Mouse (Mus musculus): ENCODE data around the gene Gm3854. TPM values are rescaled to one million over a fixed set of nuclear protein-coding genes. Genes with fewer than 3 reads are reported as not detected.

The Gm3854 gene
- polyA plus RNA-seq, 1 experiment: 0.22 TPM

- Histone ChIP-seq H3K27ac (ENCODE audit: control insufficient read depth, insufficient read depth, low read length) (no peak overlapping the region), H3K4me3 (ENCODE audit: control insufficient read depth, insufficient read depth, low read length) (no peak overlapping the region), H3K4me1 (replicated peaks; ENCODE audit: control insufficient read depth, insufficient read depth, low read length) (no peaks in the 10 kb centered on the region; the same call in 1 of the 2 replicates), H3K27me3 (ENCODE audit: control insufficient read depth, insufficient read depth, low read length) (no peaks in the 10 kb centered on the region), H3K36me3 (ENCODE audit: control insufficient read depth, insufficient read depth, low read length) (no peaks in the 10 kb centered on the region)
- DNase-seq: no peak
- WGBS: 78% methylated on average over 2 of the region's 2 CpGs
- TF ChIP-seq CTCF (IDR thresholded peaks at IDR 0.05; ENCODE audit: borderline replicate concordance, control insufficient read depth, extremely low read depth, insufficient read depth, low read length, poor library complexity): no peak
- no peak for TF ChIP-seq POLR2A (IDR thresholded peaks at IDR 0.05; ENCODE audit: control insufficient read depth, extremely low read depth, insufficient read depth, low read length, poor library complexity)
Observed at GRCm38 (mm10) chr7:6358121-6358520, 14.6 kb downstream of the Gm3854 start.

DNA sequence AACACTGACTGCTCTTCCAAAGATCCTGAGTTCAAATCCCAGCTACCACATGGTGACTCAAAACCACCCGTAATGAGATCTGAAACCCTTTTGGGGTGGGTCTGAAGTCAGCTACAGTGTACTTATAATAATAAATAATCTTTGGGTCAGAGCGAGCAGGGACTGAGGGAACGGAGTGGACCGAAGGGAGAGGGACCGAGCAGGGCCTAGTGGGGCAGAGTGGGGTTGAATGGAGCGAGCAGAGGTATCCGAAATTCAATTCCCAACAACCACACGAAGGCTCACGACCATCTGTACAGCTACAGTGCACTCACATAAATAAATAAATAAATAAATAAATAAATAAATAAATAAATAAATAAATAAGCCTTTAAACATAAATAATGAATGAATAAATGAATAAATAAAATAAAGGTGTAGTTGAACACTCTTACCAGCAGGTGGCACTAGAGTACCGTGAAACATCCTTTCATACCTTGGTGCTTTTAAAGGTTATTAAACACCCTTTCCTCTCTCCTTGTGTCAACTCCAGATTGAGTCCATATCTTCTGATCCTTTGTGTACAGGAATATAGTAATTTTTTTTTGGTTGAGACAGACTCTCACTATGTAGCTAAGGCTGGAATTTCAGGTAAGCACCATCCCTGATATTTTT, 15.5 kb downstream of the Gm3854 start:
- Histone ChIP-seq H3K27ac (ENCODE audit: control insufficient read depth, insufficient read depth, low read length) (no peak overlapping the region), H3K27me3 (ENCODE audit: control insufficient read depth, insufficient read depth, low read length) (no peaks in the 10 kb centered on the region), H3K36me3 (ENCODE audit: control insufficient read depth, insufficient read depth, low read length) (no peaks in the 10 kb centered on the region), H3K4me1 (replicated peaks; ENCODE audit: control insufficient read depth, insufficient read depth, low read length) (peaks cover 3% of the 10 kb centered on the region), H3K4me3 (ENCODE audit: control insufficient read depth, insufficient read depth, low read length) (no peak overlapping the region)
- TF ChIP-seq POLR2A (IDR thresholded peaks at IDR 0.05; ENCODE audit: control insufficient read depth, extremely low read depth, insufficient read depth, low read length, poor library complexity) (no peak), CTCF (IDR thresholded peaks at IDR 0.05; ENCODE audit: borderline replicate concordance, control insufficient read depth, extremely low read depth, insufficient read depth, low read length, poor library complexity) (no peak)
- no peak for DNase-seq
- 57% methylated on average over 10 of the region's 10 CpGs for WGBS

DNA sequence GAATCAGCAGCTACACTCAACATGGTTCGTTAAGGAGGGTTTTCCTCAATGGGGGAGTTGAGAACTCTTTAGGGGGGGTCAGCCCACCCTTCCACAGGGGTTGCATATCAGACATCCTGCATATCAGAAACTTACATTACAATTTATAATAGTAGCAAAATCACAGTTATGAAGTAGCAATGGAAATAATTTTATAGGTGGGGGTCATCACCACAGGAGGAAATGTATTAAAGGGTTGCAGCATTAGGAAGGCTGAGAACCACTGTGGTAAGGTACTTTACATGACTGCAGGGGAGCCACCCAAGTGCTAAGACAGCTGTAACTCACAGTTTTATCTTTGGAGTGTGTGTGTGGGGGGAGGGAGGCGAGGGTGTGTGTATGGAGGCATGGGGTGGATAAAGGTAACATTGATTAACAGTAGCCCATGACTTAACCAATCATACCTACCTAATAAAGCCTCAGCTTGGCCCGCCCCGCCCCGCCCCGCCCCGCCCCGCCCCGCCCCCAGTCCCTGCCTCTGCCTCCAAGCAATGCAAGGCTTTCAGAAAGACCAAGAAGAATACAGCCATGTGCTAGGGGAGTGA, 17.0 kb downstream of the Gm3854 start:
- H3K4me3 ChIP-seq (ENCODE audit: control insufficient read depth, insufficient read depth, low read length): no peak overlapping the region
- no peak for DNase-seq
- peaks cover 3% of the 10 kb centered on the region for H3K4me1 ChIP-seq (replicated peaks; ENCODE audit: control insufficient read depth, insufficient read depth, low read length)
- H3K27ac ChIP-seq (ENCODE audit: control insufficient read depth, insufficient read depth, low read length): no peak overlapping the region
- TF ChIP-seq POLR2A (IDR thresholded peaks at IDR 0.05; ENCODE audit: control insufficient read depth, extremely low read depth, insufficient read depth, low read length, poor library complexity): no peak
- no peak for TF ChIP-seq CTCF (IDR thresholded peaks at IDR 0.05; ENCODE audit: borderline replicate concordance, control insufficient read depth, extremely low read depth, insufficient read depth, low read length, poor library complexity)
- 50% methylated on average over 9 of the region's 9 CpGs for WGBS
- no peaks in the 10 kb centered on the region for H3K27me3 ChIP-seq (ENCODE audit: control insufficient read depth, insufficient read depth, low read length)
- no peaks in the 10 kb centered on the region for H3K36me3 ChIP-seq (ENCODE audit: control insufficient read depth, insufficient read depth, low read length)

- peaks cover 3% of the 10 kb centered on the region for H3K4me1 ChIP-seq (replicated peaks; ENCODE audit: control insufficient read depth, insufficient read depth, low read length)
- H3K4me3 ChIP-seq (ENCODE audit: control insufficient read depth, insufficient read depth, low read length): peak overlapping the region; percentile 88
- H3K27me3 ChIP-seq (ENCODE audit: control insufficient read depth, insufficient read depth, low read length): no peaks in the 10 kb centered on the region
- H3K27ac ChIP-seq (ENCODE audit: control insufficient read depth, insufficient read depth, low read length): 0 out of 2 replicates have a peak overlapping the region, but pooled peaks have one; percentile 35
- TF ChIP-seq POLR2A (IDR thresholded peaks at IDR 0.05; ENCODE audit: control insufficient read depth, extremely low read depth, insufficient read depth, low read length, poor library complexity): no peak
- no peak for TF ChIP-seq CTCF (IDR thresholded peaks at IDR 0.05; ENCODE audit: borderline replicate concordance, control insufficient read depth, extremely low read depth, insufficient read depth, low read length, poor library complexity)
- DNase-seq: no peak
- WGBS: 33% methylated on average over 7 of the region's 7 CpGs
- no peaks in the 10 kb centered on the region for H3K36me3 ChIP-seq (ENCODE audit: control insufficient read depth, insufficient read depth, low read length)
Observed at GRCm38 (mm10) chr7:6361756-6362155, 18.2 kb downstream of the Gm3854 start.

DNA sequence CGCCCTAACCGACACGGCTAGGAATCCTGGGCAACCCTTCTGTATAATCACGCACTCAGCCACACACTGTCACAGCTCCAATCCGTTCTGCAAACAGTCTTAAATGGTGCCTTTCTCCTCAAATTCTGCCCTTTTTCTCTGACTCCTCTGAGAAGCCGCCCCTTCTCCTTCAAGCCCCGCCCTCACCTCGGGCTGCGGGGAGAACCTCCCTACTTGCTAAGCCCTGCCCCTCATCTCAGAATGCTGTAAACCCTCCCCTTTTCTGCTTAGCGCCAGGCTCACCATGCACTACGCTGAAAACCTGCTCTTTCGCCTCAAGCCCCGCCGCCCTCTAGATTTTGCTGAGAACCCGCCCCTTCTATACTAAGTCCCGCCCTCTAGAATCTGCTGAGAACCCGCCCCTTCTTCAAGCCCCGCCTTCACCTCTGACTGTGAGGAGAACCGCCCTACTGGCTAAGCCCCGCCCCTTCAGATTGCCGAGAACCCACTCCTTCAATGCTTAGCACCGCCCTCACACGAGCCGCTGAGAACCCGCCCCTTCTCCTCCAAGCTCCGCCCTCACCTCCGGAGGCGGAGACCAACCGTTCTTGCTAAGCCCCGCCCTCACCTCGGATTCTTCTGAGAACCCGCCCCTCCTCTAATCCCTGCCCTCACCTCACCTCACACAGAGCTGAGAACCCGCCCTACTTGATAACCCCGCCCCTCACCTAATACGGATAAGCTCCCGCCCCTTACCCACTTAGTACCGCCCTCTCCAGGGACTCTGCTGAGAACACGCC, 18.9 kb downstream of the Gm3854 start:
- peaks cover 3% of the 10 kb centered on the region for H3K4me1 ChIP-seq (replicated peaks; ENCODE audit: control insufficient read depth, insufficient read depth, low read length)
- H3K36me3 ChIP-seq (ENCODE audit: control insufficient read depth, insufficient read depth, low read length): no peaks in the 10 kb centered on the region
- peak overlapping the region; percentile 75; the same call in 1 of the 2 replicates for H3K27ac ChIP-seq (ENCODE audit: control insufficient read depth, insufficient read depth, low read length)
- peak overlapping the region; percentile 88 for H3K4me3 ChIP-seq (ENCODE audit: control insufficient read depth, insufficient read depth, low read length)
- DNase-seq: peak; percentile 89
- under 1% methylated on average over 38 of the region's 38 CpGs for WGBS
- peak; percentile 36; the same call in 1 of the 2 replicates for TF ChIP-seq POLR2A (IDR thresholded peaks at IDR 0.05; ENCODE audit: control insufficient read depth, extremely low read depth, insufficient read depth, low read length, poor library complexity)
- TF ChIP-seq CTCF (IDR thresholded peaks at IDR 0.05; ENCODE audit: borderline replicate concordance, control insufficient read depth, extremely low read depth, insufficient read depth, low read length, poor library complexity): no peak
- no peaks in the 10 kb centered on the region for H3K27me3 ChIP-seq (ENCODE audit: control insufficient read depth, insufficient read depth, low read length)

GRCm38 (mm10) chr7:6363047-6363488, 19.5 kb downstream of the Gm3854 start, which contains the start of gene Zfp78:
Gene Zfp78 (plus strand): TSS chr7:6363280.
- TF ChIP-seq CTCF (IDR thresholded peaks at IDR 0.05; ENCODE audit: borderline replicate concordance, control insufficient read depth, extremely low read depth, insufficient read depth, low read length, poor library complexity): 0 out of 2 replicates have a peak, but pooled peaks have one; percentile 21
- TF ChIP-seq POLR2A (IDR thresholded peaks at IDR 0.05; ENCODE audit: control insufficient read depth, extremely low read depth, insufficient read depth, low read length, poor library complexity): peak; percentile 43; the same call in 1 of the 2 replicates
- Histone ChIP-seq H3K27me3 (ENCODE audit: control insufficient read depth, insufficient read depth, low read length) (no peaks in the 10 kb centered on the region), H3K4me1 (replicated peaks; ENCODE audit: control insufficient read depth, insufficient read depth, low read length) (peaks cover 3% of the 10 kb centered on the region), H3K36me3 (ENCODE audit: control insufficient read depth, insufficient read depth, low read length) (no peaks in the 10 kb centered on the region), H3K27ac (ENCODE audit: control insufficient read depth, insufficient read depth, low read length) (peak within 1 kb of the TSS; percentile 75), H3K4me3 (ENCODE audit: control insufficient read depth, insufficient read depth, low read length) (peak within 1 kb of the TSS; percentile 88)
- under 1% methylated on average over 23 of the region's 23 CpGs for WGBS
- DNase-seq: peak; percentile 77
